ENCODE assay signal across 8 mouse cellular contexts in the genomic region with DNA sequence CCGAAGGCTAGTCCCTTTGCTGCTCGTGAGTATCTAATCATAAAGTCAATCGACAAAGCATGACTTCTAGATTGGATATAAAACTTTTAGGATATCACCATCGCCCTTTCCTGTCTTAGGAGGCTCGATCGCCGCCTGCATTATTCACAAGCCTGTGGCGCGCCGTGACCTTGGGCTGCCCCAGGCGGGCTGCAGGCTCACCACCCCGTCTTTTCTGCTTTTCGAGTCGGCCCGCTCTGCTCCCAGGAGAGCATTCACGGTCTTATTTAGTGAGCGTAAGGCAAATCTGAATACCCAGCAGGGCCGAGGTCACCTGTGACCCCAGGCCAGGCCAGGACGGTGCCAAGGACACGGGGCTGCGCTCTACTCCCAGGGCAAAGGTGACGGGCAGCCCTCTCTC. TPM values are rescaled to one million over a fixed set of nuclear protein-coding genes. Genes with fewer than 3 reads are reported as not detected.
DNase-seq lines count a peak whose midpoint lies in the region; ATAC-seq and TF ChIP-seq lines count a peak whose summit lies in the region.

No protein-coding gene starts in this region.

- under 1% methylated on average over 22 of the region's 22 CpGs for WGBS in liver, adult 2 months
- WGBS in embryonic facial prominence, embryonic 11.5 days: under 1% methylated on average over 22 of the region's 22 CpGs
- WGBS in hindbrain, postnatal 0 days: under 1% methylated on average over 22 of the region's 22 CpGs
- under 1% methylated on average over 22 of the region's 22 CpGs for WGBS in midbrain, embryonic 16.5 days

- H3K4me1 ChIP-seq in liver, adult 2 months (ENCODE audit: control insufficient read depth, insufficient read depth, low read length): peaks cover 14% of the 10 kb centered on the region; the same call in 1 of the 2 replicates
- no peaks in the 10 kb centered on the region for H3K4me1 ChIP-seq in embryonic facial prominence, embryonic 11.5 days (ENCODE audit: control insufficient read depth, insufficient read depth, low read length)
- H3K4me1 ChIP-seq in hindbrain, postnatal 0 days (ENCODE audit: insufficient read depth, low read length): peaks cover 3% of the 10 kb centered on the region; the same call in 1 of the 2 replicates
- peaks cover 18% of the 10 kb centered on the region for H3K4me1 ChIP-seq in midbrain, embryonic 16.5 days (ENCODE audit: control insufficient read depth, insufficient read depth, low read length)

- peak overlapping the region; percentile 95 for H3K27ac ChIP-seq in liver, adult 2 months (replicated peaks; ENCODE audit: insufficient read depth, low read depth, low read length)
- peak overlapping the region; percentile 98 for H3K27ac ChIP-seq in embryonic facial prominence, embryonic 11.5 days (replicated peaks; ENCODE audit: low read depth, low read length)
- H3K27ac ChIP-seq in hindbrain, postnatal 0 days: peak overlapping the region; percentile 97
- H3K27ac ChIP-seq in midbrain, embryonic 16.5 days (ENCODE audit: low read length): peak overlapping the region; percentile 88

- TF ChIP-seq POLR2A in liver, adult 2 months (IDR thresholded peaks at IDR 0.05; ENCODE audit: extremely low read depth, insufficient read depth, low read length): no peak

- intact Hi-C loops in gastrocnemius, postnatal 14 days (cut with DNase I; ENCODE audit: low total_unique reads): no loop called here

- peaks cover 26% of the 10 kb centered on the region for H3K36me3 ChIP-seq in liver, adult 2 months (ENCODE audit: control insufficient read depth, insufficient read depth, low read length)
- H3K36me3 ChIP-seq in embryonic facial prominence, embryonic 11.5 days (replicated peaks; ENCODE audit: control insufficient read depth, insufficient read depth, low read depth, low read length): no peaks in the 10 kb centered on the region
- peaks cover under 1% of the 10 kb centered on the region; the same call in 1 of the 2 replicates for H3K36me3 ChIP-seq in hindbrain, postnatal 0 days (ENCODE audit: insufficient read depth, low read length)
- peaks cover 9% of the 10 kb centered on the region; the same call in 1 of the 2 replicates for H3K36me3 ChIP-seq in midbrain, embryonic 16.5 days (ENCODE audit: control insufficient read depth, insufficient read depth, low read length)

- peaks cover 19% of the 10 kb centered on the region for H3K79me2 ChIP-seq in liver, adult 2 months (ENCODE audit: control insufficient read depth, insufficient read depth, low read length)

- H3K4me3 ChIP-seq in liver, adult 2 months (ENCODE audit: insufficient read depth, low read depth, low read length): peak overlapping the region; percentile 86
- peak overlapping the region; percentile 90 for H3K4me3 ChIP-seq in embryonic facial prominence, embryonic 11.5 days (ENCODE audit: low read depth, low read length)
- H3K4me3 ChIP-seq in hindbrain, postnatal 0 days (ENCODE audit: low read length): peak overlapping the region; percentile 100
- peak overlapping the region; percentile 93 for H3K4me3 ChIP-seq in midbrain, embryonic 16.5 days (ENCODE audit: low read depth, low read length)

- H3K4me2 ChIP-seq in embryonic facial prominence, embryonic 11.5 days (ENCODE audit: low read depth, low read length): peak overlapping the region; percentile 59
- H3K4me2 ChIP-seq in hindbrain, postnatal 0 days (ENCODE audit: low read depth, low read length): peak overlapping the region; percentile 63
- H3K4me2 ChIP-seq in midbrain, embryonic 16.5 days (ENCODE audit: low read length): peak overlapping the region; percentile 58

- peak overlapping the region; percentile 92 for H3K9ac ChIP-seq in liver, adult 2 months (ENCODE audit: low read depth, low read length)
- peak overlapping the region; percentile 99 for H3K9ac ChIP-seq in embryonic facial prominence, embryonic 11.5 days (replicated peaks; ENCODE audit: low read length)
- H3K9ac ChIP-seq in hindbrain, postnatal 0 days (replicated peaks; ENCODE audit: low read length): peak overlapping the region; percentile 100
- peak overlapping the region; percentile 92 for H3K9ac ChIP-seq in midbrain, embryonic 16.5 days (ENCODE audit: low read depth, low read length)

- H3K27me3 ChIP-seq in liver, adult 2 months (ENCODE audit: control insufficient read depth, insufficient read depth, low read length): no peaks in the 10 kb centered on the region
- no peaks in the 10 kb centered on the region for H3K27me3 ChIP-seq in embryonic facial prominence, embryonic 11.5 days (ENCODE audit: control insufficient read depth, insufficient read depth, low read length)
- H3K27me3 ChIP-seq in hindbrain, postnatal 0 days (ENCODE audit: insufficient read depth, low read length): no peaks in the 10 kb centered on the region
- H3K27me3 ChIP-seq in midbrain, embryonic 16.5 days (ENCODE audit: control insufficient read depth, insufficient read depth, low read depth, low read length): no peaks in the 10 kb centered on the region

- no peaks in the 10 kb centered on the region for H3K9me3 ChIP-seq in embryonic facial prominence, embryonic 11.5 days (replicated peaks; ENCODE audit: control insufficient read depth, low read length)
- H3K9me3 ChIP-seq in hindbrain, postnatal 0 days (ENCODE audit: low read length): no peaks in the 10 kb centered on the region
- H3K9me3 ChIP-seq in midbrain, embryonic 16.5 days (replicated peaks; ENCODE audit: control insufficient read depth, low read length, poor library complexity, severe bottlenecking): no peaks in the 10 kb centered on the region

- DNase-seq in liver, adult 2 months (ENCODE audit: extremely low read depth, low read depth, low spot score): no peak
- DNase-seq in liver: no peak
- DNase-seq in embryonic facial prominence, embryonic 11.5 days (ENCODE audit: low spot score): peak; percentile 30
- DNase-seq in hindbrain, postnatal 0 days (ENCODE audit: low spot score): peak; percentile 37
- DNase-seq in left cerebral cortex, adult 9 months (ENCODE audit: low spot score in 2 of 2): no peak
- no peak for DNase-seq in frontal cortex, postnatal 10 days (ENCODE audit: low spot score in 2 of 2)
- no peak for DNase-seq in gastrocnemius, postnatal 14 days

- TF ChIP-seq CTCF in liver, adult 2 months (IDR thresholded peaks at IDR 0.05; ENCODE audit: low read depth, low read length): no peak
- no peak for TF ChIP-seq CTCF in hindbrain, postnatal 0 days (IDR thresholded peaks at IDR 0.05; ENCODE audit: low read depth)

- no peak for ATAC-seq in embryonic facial prominence, embryonic 11.5 days (replicated peaks; ENCODE audit: insufficient number of reproducible peaks, low FRiP score, low TSS enrichment, low read depth)
- ATAC-seq in hindbrain, postnatal 0 days: no peak
- no peak for ATAC-seq in midbrain, embryonic 16.5 days

RNA-seq across cellular contexts. Expression of a gene that starts 0.4 kb away (rescaled TPM):
- total RNA-seq in liver, adult 2 months (2014; rRNA removed): 32.3 and 36.4 TPM in 2 replicates
- 5.8 and 6.7 TPM in 2 replicates for polyA plus RNA-seq in liver, adult 2 months (2012; rRNA removed)
- polyA plus RNA-seq in embryonic facial prominence, embryonic 11.5 days (2014; fragmentation: Nextera tagmentation; extraction: Ambion mirVana): 44.9 and 47.2 TPM in 2 replicates
- total RNA-seq in hindbrain, postnatal 0 days (2014; rRNA removed): 14.8 and 20.4 TPM in 2 replicates
- polyA plus RNA-seq in hindbrain, postnatal 0 days (2015; fragmentation: Nextera tagmentation; extraction: Ambion mirVana): 10.6 and 11.8 TPM in 2 replicates
- polyA plus RNA-seq in midbrain, embryonic 16.5 days (2015; fragmentation: Nextera tagmentation; extraction: Ambion mirVana): 17.1 and 18.4 TPM in 2 replicates
- 10 to 100 TPM; 25.5 to 26.7 TPM for total RNA-seq in gastrocnemius, postnatal 14 days (2021)

RNA-seq across cellular contexts. Expression of a gene that starts 1.1 kb away (rescaled TPM):
- 296 and 354 TPM in 2 replicates for total RNA-seq in liver, adult 2 months (2014; rRNA removed)
- polyA plus RNA-seq in liver, adult 2 months (2012; rRNA removed): 196 and 235 TPM in 2 replicates
- 830 and 859 TPM in 2 replicates for polyA plus RNA-seq in embryonic facial prominence, embryonic 11.5 days (2014; fragmentation: Nextera tagmentation; extraction: Ambion mirVana)
- 127 and 151 TPM in 2 replicates for total RNA-seq in hindbrain, postnatal 0 days (2014; rRNA removed)
- polyA plus RNA-seq in hindbrain, postnatal 0 days (2015; fragmentation: Nextera tagmentation; extraction: Ambion mirVana): 1,026 and 1,029 TPM in 2 replicates
- polyA plus RNA-seq in midbrain, embryonic 16.5 days (2015; fragmentation: Nextera tagmentation; extraction: Ambion mirVana): 689 and 704 TPM in 2 replicates
- 1,000 to 10,000 TPM; 1,010 to 1,148 TPM for total RNA-seq in gastrocnemius, postnatal 14 days (2021)

Comparison
In these comparisons a context has a peak if more than half of its experiments do, and no peak if none do; other contexts are left out.
1. DNase-seq: peak in embryonic facial prominence, embryonic 11.5 days (single experiment) and hindbrain, postnatal 0 days (single experiment); none in liver, adult 2 months (single experiment), liver (single experiment), left cerebral cortex, adult 9 months (0 of 2), frontal cortex, postnatal 10 days (0 of 2) and gastrocnemius, postnatal 14 days (single experiment).
2. Peak in every context shown above with its lines, with median percentiles within 50 percentile points of each other: H3K27ac ChIP-seq, H3K4me3 ChIP-seq, H3K9ac ChIP-seq and H3K4me2 ChIP-seq.